Mouse (Mus musculus): ENCODE data around the gene Xpo1. TPM values are rescaled to one million over a fixed set of nuclear protein-coding genes. Genes with fewer than 3 reads are reported as not detected.

Gene Xpo1
- polyA plus RNA-seq, 1 experiment from 2014 or later: 148 TPM

GRCm38 (mm10) chr11:23256194-23256802, 457 bp downstream of the Xpo1 start:
- Histone ChIP-seq H3K4me1 (replicated peaks; ENCODE audit: control insufficient read depth, insufficient read depth, low read length) (0 out of 2 replicates have a peak, but pooled peaks cover 2% of the 10 kb centered on the region), H3K9me3 (ENCODE audit: control insufficient read depth, low read length) (no peaks in the 10 kb centered on the region), H3K36me3 (ENCODE audit: control insufficient read depth, insufficient read depth, low read length) (no peaks in the 10 kb centered on the region), H3K9ac (ENCODE audit: low read depth, low read length) (peak overlapping the region; percentile 97), H3K27ac (ENCODE audit: low read depth, low read length) (peak overlapping the region; percentile 99), H3K4me3 (ENCODE audit: low read depth, low read length) (peak overlapping the region; percentile 84), H3K4me2 (replicated peaks; ENCODE audit: low read depth, low read length) (peak overlapping the region; percentile 81), H3K27me3 (ENCODE audit: control insufficient read depth, insufficient read depth, low read length) (no peaks in the 10 kb centered on the region)
- ATAC-seq (ENCODE audit: low FRiP score): peak; percentile 58
- no peak for DNase-seq (ENCODE audit: low spot score)
- WGBS: under 1% methylated on average over 50 of the region's 51 CpGs

GRCm38 (mm10) chr11:23256803-23257704, 1.2 kb downstream of the Xpo1 start:
- Histone ChIP-seq H3K9me3 (ENCODE audit: control insufficient read depth, low read length) (no peaks in the 10 kb centered on the region), H3K9ac (ENCODE audit: low read depth, low read length) (peak overlapping the region; percentile 97), H3K4me1 (replicated peaks; ENCODE audit: control insufficient read depth, insufficient read depth, low read length) (0 out of 2 replicates have a peak, but pooled peaks cover 2% of the 10 kb centered on the region), H3K36me3 (ENCODE audit: control insufficient read depth, insufficient read depth, low read length) (no peaks in the 10 kb centered on the region), H3K4me3 (ENCODE audit: low read depth, low read length) (peak overlapping the region; percentile 84), H3K4me2 (replicated peaks; ENCODE audit: low read depth, low read length) (peak overlapping the region; percentile 81), H3K27ac (ENCODE audit: low read depth, low read length) (peak overlapping the region; percentile 99), H3K27me3 (ENCODE audit: control insufficient read depth, insufficient read depth, low read length) (no peaks in the 10 kb centered on the region)
- no peak for ATAC-seq (ENCODE audit: low FRiP score)
- DNase-seq (ENCODE audit: low spot score): peak; percentile 76
- 1% methylated on average over 47 of the region's 48 CpGs for WGBS

GRCm38 (mm10) chr11:23259073-23259472, 3.2 kb downstream of the Xpo1 start:
- no peak overlapping the region for H3K9ac ChIP-seq (ENCODE audit: low read depth, low read length)
- H3K4me3 ChIP-seq (ENCODE audit: low read depth, low read length): no peak overlapping the region

DNA sequence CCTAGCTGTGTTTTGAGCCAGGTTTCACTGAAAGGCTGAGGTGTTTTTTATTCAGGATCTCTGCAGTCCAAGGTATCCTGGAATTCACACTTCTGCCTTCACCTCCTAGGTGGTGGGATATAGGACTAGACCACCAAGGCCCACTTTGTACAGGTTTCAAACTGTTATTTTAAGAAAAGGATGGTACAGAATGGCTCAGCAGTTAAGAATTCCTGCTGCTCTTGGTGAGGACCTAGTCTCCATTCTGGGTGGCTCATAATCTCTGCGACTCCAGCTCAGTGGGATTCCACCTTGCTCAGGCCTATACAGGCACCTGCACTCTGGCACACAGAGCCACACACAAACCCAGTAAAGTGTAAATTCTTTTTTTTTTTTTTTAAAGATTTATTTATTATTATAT, 3.6 kb downstream of the Xpo1 start:
- ATAC-seq (ENCODE audit: low FRiP score): no peak

More at GRCm38 (mm10) chr11:23259073-23259472, 3.2 kb downstream of the Xpo1 start:
- Histone ChIP-seq H3K27ac (ENCODE audit: low read depth, low read length) (no peak overlapping the region), H3K4me1 (replicated peaks; ENCODE audit: control insufficient read depth, insufficient read depth, low read length) (0 out of 2 replicates have a peak, but pooled peaks cover 2% of the 10 kb centered on the region), H3K36me3 (ENCODE audit: control insufficient read depth, insufficient read depth, low read length) (no peaks in the 10 kb centered on the region), H3K27me3 (ENCODE audit: control insufficient read depth, insufficient read depth, low read length) (no peaks in the 10 kb centered on the region), H3K9me3 (ENCODE audit: control insufficient read depth, low read length) (no peaks in the 10 kb centered on the region), H3K4me2 (replicated peaks; ENCODE audit: low read depth, low read length) (no peak overlapping the region; the same call in 1 of the 2 replicates)
- ATAC-seq (ENCODE audit: low FRiP score) (no peak), DNase-seq (ENCODE audit: low spot score) (no peak)
- WGBS: 92% methylated on average over 4 of the region's 4 CpGs

GRCm38 (mm10) chr11:23260186-23260585, 4.3 kb downstream of the Xpo1 start:
- Histone ChIP-seq H3K27me3 (ENCODE audit: control insufficient read depth, insufficient read depth, low read length) (no peaks in the 10 kb centered on the region), H3K27ac (ENCODE audit: low read depth, low read length) (no peak overlapping the region), H3K9me3 (ENCODE audit: control insufficient read depth, low read length) (no peaks in the 10 kb centered on the region), H3K9ac (ENCODE audit: low read depth, low read length) (no peak overlapping the region), H3K4me3 (ENCODE audit: low read depth, low read length) (no peak overlapping the region), H3K36me3 (ENCODE audit: control insufficient read depth, insufficient read depth, low read length) (no peaks in the 10 kb centered on the region), H3K4me1 (replicated peaks; ENCODE audit: control insufficient read depth, insufficient read depth, low read length) (0 out of 2 replicates have a peak, but pooled peaks cover 2% of the 10 kb centered on the region), H3K4me2 (replicated peaks; ENCODE audit: low read depth, low read length) (no peak overlapping the region)
- 92% methylated on average over 1 of the region's 1 CpGs for WGBS
- no peak for ATAC-seq (ENCODE audit: low FRiP score)
- no peak for DNase-seq (ENCODE audit: low spot score)

More for the DNA sequence above, 3.6 kb downstream of the Xpo1 start:
- Histone ChIP-seq H3K9ac (ENCODE audit: low read depth, low read length) (no peak overlapping the region), H3K4me2 (replicated peaks; ENCODE audit: low read depth, low read length) (no peak overlapping the region), H3K36me3 (ENCODE audit: control insufficient read depth, insufficient read depth, low read length) (no peaks in the 10 kb centered on the region), H3K27me3 (ENCODE audit: control insufficient read depth, insufficient read depth, low read length) (no peaks in the 10 kb centered on the region), H3K27ac (ENCODE audit: low read depth, low read length) (no peak overlapping the region), H3K9me3 (ENCODE audit: control insufficient read depth, low read length) (no peaks in the 10 kb centered on the region), H3K4me1 (replicated peaks; ENCODE audit: control insufficient read depth, insufficient read depth, low read length) (0 out of 2 replicates have a peak, but pooled peaks cover 2% of the 10 kb centered on the region), H3K4me3 (ENCODE audit: low read depth, low read length) (no peak overlapping the region)
- DNase-seq (ENCODE audit: low spot score): no peak
- 81% methylated on average over 1 of the region's 1 CpGs for whole genome bisulfite sequencing

- H3K36me3 ChIP-seq (ENCODE audit: control insufficient read depth, insufficient read depth, low read length): no peaks in the 10 kb centered on the region
- H3K9ac ChIP-seq (ENCODE audit: low read depth, low read length): no peak overlapping the region
- H3K4me1 ChIP-seq (replicated peaks; ENCODE audit: control insufficient read depth, insufficient read depth, low read length): 0 out of 2 replicates have a peak, but pooled peaks cover 2% of the 10 kb centered on the region
- DNase-seq (ENCODE audit: low spot score) (no peak), ATAC-seq (ENCODE audit: low FRiP score) (no peak)
- H3K4me3 ChIP-seq (ENCODE audit: low read depth, low read length): no peak overlapping the region
- H3K27ac ChIP-seq (ENCODE audit: low read depth, low read length): no peak overlapping the region
- H3K9me3 ChIP-seq (ENCODE audit: control insufficient read depth, low read length): no peaks in the 10 kb centered on the region
- no peak overlapping the region for H3K4me2 ChIP-seq (replicated peaks; ENCODE audit: low read depth, low read length)
- H3K27me3 ChIP-seq (ENCODE audit: control insufficient read depth, insufficient read depth, low read length): no peaks in the 10 kb centered on the region
- WGBS: 90% methylated on average over 3 of the region's 3 CpGs
Observed at GRCm38 (mm10) chr11:23261490-23261889, 5.6 kb downstream of the Xpo1 start.

GRCm38 (mm10) chr11:23264949-23265348, 9.1 kb downstream of the Xpo1 start:
- H3K4me3 ChIP-seq (ENCODE audit: low read depth, low read length): no peak overlapping the region
- no peaks in the 10 kb centered on the region for H3K9me3 ChIP-seq (ENCODE audit: control insufficient read depth, low read length)
- DNase-seq (ENCODE audit: low spot score) (no peak), ATAC-seq (ENCODE audit: low FRiP score) (no peak)
- H3K4me2 ChIP-seq (replicated peaks; ENCODE audit: low read depth, low read length): no peak overlapping the region
- no peak overlapping the region for H3K9ac ChIP-seq (ENCODE audit: low read depth, low read length)
- H3K4me1 ChIP-seq (replicated peaks; ENCODE audit: control insufficient read depth, insufficient read depth, low read length): no peaks in the 10 kb centered on the region
- no peaks in the 10 kb centered on the region for H3K36me3 ChIP-seq (ENCODE audit: control insufficient read depth, insufficient read depth, low read length)
- no peaks in the 10 kb centered on the region for H3K27me3 ChIP-seq (ENCODE audit: control insufficient read depth, insufficient read depth, low read length)
- H3K27ac ChIP-seq (ENCODE audit: low read depth, low read length): no peak overlapping the region

GRCm38 (mm10) chr11:23271770-23272724, 16.2 kb downstream of the Xpo1 start:
- Histone ChIP-seq H3K4me3 (ENCODE audit: low read depth, low read length) (no peak overlapping the region), H3K36me3 (ENCODE audit: control insufficient read depth, insufficient read depth, low read length) (peaks cover 8% of the 10 kb centered on the region), H3K9me3 (ENCODE audit: control insufficient read depth, low read length) (no peaks in the 10 kb centered on the region), H3K9ac (ENCODE audit: low read depth, low read length) (no peak overlapping the region), H3K4me2 (replicated peaks; ENCODE audit: low read depth, low read length) (no peak overlapping the region), H3K4me1 (replicated peaks; ENCODE audit: control insufficient read depth, insufficient read depth, low read length) (no peaks in the 10 kb centered on the region), H3K27me3 (ENCODE audit: control insufficient read depth, insufficient read depth, low read length) (no peaks in the 10 kb centered on the region), H3K27ac (ENCODE audit: low read depth, low read length) (no peak overlapping the region)
- DNase-seq (ENCODE audit: low spot score) (peak; percentile 45), ATAC-seq (ENCODE audit: low FRiP score) (no peak)
- WGBS: 91% methylated on average over 4 of the region's 4 CpGs

Measured in hindbrain, embryonic 11.5 days (tissue).